Mouse (Mus musculus) heart, postnatal 0 days (tissue): ENCODE measurements at regions not wholly inside any gene's neighbourhood (a gene's known extent, or its start where the extent isn't known, plus 50 kb on each side); places are given as distances from the start of the nearest gene placed in this dataset.

Source experiments
- CTCF ChIP-seq: IDR thresholded peaks from 2 replicates; pipeline ENCODE4 v1.5.1; 2016; ENCODE audit warnings: antibody characterized with exemption, control low read depth, low read depth
- EP300 ChIP-seq: IDR thresholded peaks from 2 replicates; pipeline ENCODE4 v1.6.1; 2016; ENCODE audit warnings: antibody characterized with exemption, low read depth

GRCm38 (mm10) chr9:13083669-13084068 lies 162.0 kb downstream of the Jrkl start:
- TF ChIP-seq CTCF (no peak), EP300 (no peak)
